Mouse (Mus musculus): ENCODE measurements around the gene Lin54. TPM values are rescaled to one million over a fixed set of nuclear protein-coding genes. Genes with fewer than 3 reads are reported as not detected.
A peak's percentile ranks its signal among the peaks of the same experiment; 100 is the strongest.
"Not testable (repeated sequence)": the region's sequence is repeated elsewhere in the genome, so short reads cannot be mapped to it uniquely, and the experiment has no call there.

The Lin54 gene
- total RNA-seq, 2 experiments from 2014 or later: 20.7 to 20.9 TPM

- no peak for DNase-seq
These were observed 12.2 kb downstream of the Lin54 start for GRCm38 (mm10) chr5:100488231-100488630.

GRCm38 (mm10) chr5:100487120-100487519 is 13.3 kb downstream of the Lin54 start:
- no peak for DNase-seq

- DNase-seq: no peak
These were observed 16.9 kb downstream of the Lin54 start for GRCm38 (mm10) chr5:100483569-100483968.

- DNase-seq: no peak
These were observed 22.8 kb downstream of the Lin54 start for GRCm38 (mm10) chr5:100477604-100478003.

- no peak for DNase-seq
These were observed 24.1 kb downstream of the Lin54 start for GRCm38 (mm10) chr5:100476328-100476727.

GRCm38 (mm10) chr5:100467336-100467735 is 33.1 kb downstream of the Lin54 start:
- no peak for DNase-seq

GRCm38 (mm10) chr5:100466624-100467023 is 33.8 kb downstream of the Lin54 start:
- no peak for DNase-seq

GRCm38 (mm10) chr5:100462374-100462773 is 38.1 kb downstream of the Lin54 start:
- DNase-seq: no peak

- no peak for DNase-seq
These were observed 38.9 kb downstream of the Lin54 start for GRCm38 (mm10) chr5:100461526-100461925.

- no peak for DNase-seq
These were observed 41.0 kb downstream of the Lin54 start for GRCm38 (mm10) chr5:100459468-100459867.

GRCm38 (mm10) chr5:100451871-100452270 is 48.6 kb downstream of the Lin54 start:
- no peak for DNase-seq

- DNase-seq: no peak
These were observed 61.6 kb downstream of the Lin54 start for GRCm38 (mm10) chr5:100438796-100439195.

- no peak for DNase-seq
These were observed 62.5 kb downstream of the Lin54 start for GRCm38 (mm10) chr5:100437917-100438316.

- DNase-seq: no peak
These were observed 63.4 kb downstream of the Lin54 start for GRCm38 (mm10) chr5:100437086-100437485.

GRCm38 (mm10) chr5:100430966-100431365 is 69.5 kb downstream of the Lin54 start:
- no peak for DNase-seq

- no peak for DNase-seq
These were observed 70.4 kb downstream of the Lin54 start for GRCm38 (mm10) chr5:100430076-100430390.

GRCm38 (mm10) chr5:100429344-100430075 is 70.9 kb downstream of the Lin54 start:
- peak; percentile 94 for DNase-seq

GRCm38 (mm10) chr5:100428734-100429343 is 71.6 kb downstream of the Lin54 start:
- no peak for DNase-seq

- DNase-seq: no peak
These were observed 72.3 kb downstream of the Lin54 start for GRCm38 (mm10) chr5:100428031-100428733.

- DNase-seq: no peak
These were observed 73.2 kb downstream of the Lin54 start for GRCm38 (mm10) chr5:100427276-100427675.

GRCm38 (mm10) chr5:100425823-100426222 is 74.6 kb downstream of the Lin54 start:
- DNase-seq: not testable (repeated sequence)

- DNase-seq: no peak
These were observed 76.2 kb downstream of the Lin54 start for GRCm38 (mm10) chr5:100424252-100424651.

- no peak for DNase-seq
These were observed 76.8 kb downstream of the Lin54 start for GRCm38 (mm10) chr5:100423626-100424025.

- no peak for DNase-seq
These were observed 81.6 kb downstream of the Lin54 start for GRCm38 (mm10) chr5:100418861-100419260.
